Mouse (Mus musculus) stomach, postnatal 0 days (tissue): ENCODE results near the gene Gas2l2.

ENCODE experiments used
- CTCF ChIP-seq: IDR thresholded peaks from 2 replicates; pipeline ENCODE4 v1.5.1; 2016; ENCODE audit warnings: antibody characterized with exemption, low read depth, mild to moderate bottlenecking, moderate library complexity
- EP300 ChIP-seq: optimal IDR thresholded peaks from 2 replicates; pipeline ENCODE3; 2016; ENCODE audit warnings: antibody characterized with exemption

DNA sequence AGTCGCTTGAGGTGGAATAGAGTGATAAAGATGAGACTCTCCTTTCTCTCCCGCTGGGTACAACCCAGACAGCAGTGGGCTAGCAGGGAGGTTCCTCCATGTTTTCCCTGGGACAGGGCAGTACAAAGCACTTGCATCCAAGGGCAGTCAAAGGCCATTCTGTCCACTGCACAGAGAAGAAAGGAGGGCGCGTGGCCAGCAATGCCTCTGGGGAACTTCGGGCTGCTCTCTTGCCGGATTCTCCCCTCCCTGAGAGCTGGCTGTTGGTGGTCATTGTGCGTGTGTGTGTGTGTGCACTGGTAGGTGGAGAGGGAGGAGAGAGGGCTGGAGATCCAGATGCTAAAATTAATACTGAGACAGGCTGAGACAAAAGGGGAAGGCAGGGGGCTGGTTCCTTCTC is 12.0 kb upstream of the Gas2l2 start:
- TF ChIP-seq CTCF = no peak
- TF ChIP-seq EP300 = no peak
